Mouse (Mus musculus): ENCODE measurements around the gene Hectd4.

DNA sequence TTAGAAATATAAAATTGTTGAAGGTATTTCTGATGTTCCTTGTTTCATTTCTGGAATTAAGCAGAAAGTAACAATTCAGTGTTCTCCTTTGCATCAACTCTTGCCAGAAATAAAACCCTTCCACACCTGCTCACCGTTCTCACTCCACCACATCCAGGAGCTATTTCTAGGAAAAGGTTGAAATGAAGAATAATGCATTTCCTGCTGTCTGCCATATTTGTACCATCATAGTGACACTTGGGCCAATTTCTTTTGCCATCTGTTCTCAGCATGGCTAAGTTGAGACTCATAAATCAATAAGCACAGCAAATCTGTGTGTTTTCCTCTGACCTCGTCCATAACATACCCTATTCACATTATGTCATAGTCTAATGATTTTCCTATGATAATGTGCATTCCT is 18.2 kb downstream of the Hectd4 start:
- TF ChIP-seq CTCF (IDR thresholded peaks at IDR 0.05; ENCODE audit: insufficient read depth, low read length) (no peak), POLR2A (IDR thresholded peaks at IDR 0.05; ENCODE audit: borderline replicate concordance, extremely low read depth, low read depth, low read length) (no peak)
